Mouse (Mus musculus): ENCODE data around the gene Gfi1b.

DNA sequence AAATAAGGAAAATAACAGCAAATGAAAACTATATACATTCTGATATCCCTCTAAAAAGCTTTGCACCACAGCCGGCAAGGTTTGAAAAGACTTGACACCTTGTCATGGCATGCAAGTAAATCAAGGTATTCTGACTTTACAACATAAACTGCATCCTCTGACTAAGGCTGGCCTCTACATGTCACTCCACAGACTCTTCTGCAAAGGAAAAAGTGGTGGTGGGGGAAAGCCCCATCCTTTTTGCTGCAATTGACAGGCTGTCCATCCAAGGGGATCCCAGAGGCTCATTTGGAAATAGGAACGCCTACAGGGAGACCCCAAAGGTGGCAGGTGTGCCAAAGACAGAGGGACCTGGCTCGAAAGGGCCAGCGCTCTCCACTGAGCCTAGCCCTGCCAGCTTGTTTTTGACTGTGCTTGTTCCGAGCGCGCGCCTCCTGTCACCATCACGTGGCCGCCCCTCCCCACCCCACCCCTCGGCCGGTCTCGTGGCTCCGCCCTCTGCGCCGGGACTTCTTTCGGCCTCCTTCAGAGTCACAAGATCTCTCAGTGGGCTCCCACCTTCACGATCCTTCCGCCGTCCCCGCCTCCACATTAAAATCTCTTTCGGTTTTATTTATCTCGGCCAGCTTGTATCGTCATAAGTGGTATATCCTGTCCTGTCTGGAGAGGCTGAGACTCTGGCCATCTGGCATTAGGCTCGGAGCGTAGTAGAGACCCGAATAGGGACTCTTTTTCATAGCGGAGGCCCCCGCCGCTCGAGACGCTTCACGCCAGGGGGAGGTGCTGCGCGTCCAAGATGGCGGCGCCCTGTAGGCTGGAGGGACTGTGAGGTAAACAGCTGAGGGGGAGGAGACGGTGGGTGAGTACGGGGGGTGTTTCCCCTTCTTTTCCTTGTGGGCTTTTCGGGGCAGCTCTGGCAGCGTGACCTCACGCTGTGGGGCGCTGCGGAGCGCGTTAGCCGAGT, 19.0 kb upstream of the Gfi1b start, which contains the start of gene Tsc1:
- TF ChIP-seq POLR2AphosphoS2 (IDR thresholded peaks at IDR 0.05; ENCODE audit: insufficient read length, low read depth) = peak; percentile 79
- TF ChIP-seq USF1 (IDR thresholded peaks at IDR 0.05; ENCODE audit: low read depth) = peak; percentile 81
- TF ChIP-seq MYOG (IDR thresholded peaks at IDR 0.05; ENCODE audit: control insufficient read depth in 1 of 3, insufficient read depth in 1 of 3, insufficient read length in 2 of 3, low read depth in 2 of 3) = peak in 1 of 3 experiments; percentile 61
- TF ChIP-seq POLR2A (IDR thresholded peaks at IDR 0.05; ENCODE audit: insufficient read length, low read depth) = peak; percentile 79
- peak; percentile 21 for TF ChIP-seq E2F4 (IDR thresholded peaks at IDR 0.05; ENCODE audit: insufficient read depth)
- no peak for TF ChIP-seq TCF3 (IDR thresholded peaks at IDR 0.05; ENCODE audit: insufficient read length, low read depth)
- TF ChIP-seq CEBPB (IDR thresholded peaks at IDR 0.05; ENCODE audit: insufficient read depth, poor library complexity, severe bottlenecking) = no peak
- TF ChIP-seq MYOD1 (IDR thresholded peaks at IDR 0.05; ENCODE audit: control insufficient read depth in 1 of 3, insufficient read length in 2 of 3, low read depth in 2 of 3) = peak in 2 of 3 experiments; percentile 15 to 42
- TF ChIP-seq REST (IDR thresholded peaks at IDR 0.05; ENCODE audit: insufficient read depth, insufficient read length) = peak; percentile 45
